Mouse (Mus musculus) limb, embryonic 15.5 days (tissue): ENCODE measurements at regions not wholly inside any gene's neighbourhood (a gene's known extent, or its start where the extent isn't known, plus 50 kb on each side); places are given as distances from the start of the nearest gene placed in this dataset.

ENCODE experiments used
- ATAC-seq: fragments of 200-750 bp; cut with Nextera tagmentation; 2 replicates; pipeline ENCODE4 v1.8.0; 2017; ENCODE audit warnings: low read depth, moderate TSS enrichment; ENCODE audit not compliant: insufficient number of reproducible peaks, low FRiP score, low TSS enrichment
- H3K27ac ChIP-seq: fragments of 300-500 bp; sonication (generic); 2 replicates; pipeline ENCODE4 v1.5.1; 2015; ENCODE audit warnings: moderate library complexity, mild to moderate bottlenecking, inconsistent platforms
- H3K27me3 ChIP-seq: fragments of 300-500 bp; sonication (generic); 2 replicates; pipeline ENCODE4 v1.6.1; 2015; ENCODE audit warnings: inconsistent platforms
- H3K36me3 ChIP-seq: fragments of 300-500 bp; sonication (generic); 2 replicates; pipeline ENCODE4 v1.6.1; 2015; ENCODE audit warnings: inconsistent platforms
- H3K4me1 ChIP-seq: fragments of 300-500 bp; sonication (generic); 2 replicates; pipeline ENCODE4 v1.6.1; 2015; ENCODE audit warnings: inconsistent platforms
- H3K4me2 ChIP-seq: fragments of 300-500 bp; sonication (generic); 2 replicates; pipeline ENCODE4 v1.6.1; 2015; ENCODE audit warnings: mild to moderate bottlenecking, inconsistent platforms
- H3K4me3 ChIP-seq: fragments of 300-500 bp; sonication (generic); 2 replicates; pipeline ENCODE4 v1.5.1; 2015; ENCODE audit warnings: mild to moderate bottlenecking, inconsistent platforms
- H3K9ac ChIP-seq: fragments of 300-500 bp; sonication (generic); 2 replicates; pipeline ENCODE4 v1.6.1; 2015; ENCODE audit warnings: inconsistent platforms
- H3K9me3 ChIP-seq: fragments of 300-500 bp; sonication (generic); 2 replicates; pipeline ENCODE4 v1.6.1; 2016; ENCODE audit warnings: inconsistent platforms
- WGBS: fragments of 180-500 bp; shearing (Covaris S2); methylation state at CpG from one replicate; pipeline ENCODE4 v1.1.7; 2015; 5-methylcytosine and 5-hydroxymethylcytosine counted together

DNA sequence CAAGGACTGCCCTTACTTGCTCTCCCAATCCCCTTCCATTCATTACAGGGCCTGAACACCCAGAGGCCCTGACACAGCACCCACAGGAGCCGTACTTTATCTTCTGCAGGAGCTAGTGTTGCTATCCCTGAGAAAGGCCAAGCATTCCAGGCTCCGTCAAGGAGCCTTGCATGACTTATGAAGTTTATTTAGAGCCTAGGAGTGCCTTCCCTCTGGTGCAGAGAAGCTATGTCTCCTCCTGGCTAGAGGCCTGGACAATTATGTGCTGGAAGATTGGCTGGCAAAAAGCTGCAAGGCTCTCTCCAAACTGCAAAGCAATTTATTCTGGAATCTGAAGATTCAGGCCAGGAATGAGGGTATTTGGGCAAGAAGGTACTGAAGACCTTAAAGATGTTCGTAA lies 612.0 kb upstream of the Cdh5 start:
- H3K4me2 ChIP-seq, result no peak overlapping the region
- no peak overlapping the region for H3K4me3 ChIP-seq
- peaks cover 16% of the 10 kb centered on the region for H3K4me1 ChIP-seq
- H3K27ac ChIP-seq, result peak overlapping the region; percentile 52; the same call in 1 of the 2 replicates
- H3K9ac ChIP-seq, result no peak overlapping the region
- H3K9me3 ChIP-seq, result no peaks in the 10 kb centered on the region
- WGBS, result 51% methylated on average over 3 of the region's 3 CpGs
- no peaks in the 10 kb centered on the region for H3K36me3 ChIP-seq
- H3K27me3 ChIP-seq, result no peaks in the 10 kb centered on the region
- ATAC-seq, result no peak

DNA sequence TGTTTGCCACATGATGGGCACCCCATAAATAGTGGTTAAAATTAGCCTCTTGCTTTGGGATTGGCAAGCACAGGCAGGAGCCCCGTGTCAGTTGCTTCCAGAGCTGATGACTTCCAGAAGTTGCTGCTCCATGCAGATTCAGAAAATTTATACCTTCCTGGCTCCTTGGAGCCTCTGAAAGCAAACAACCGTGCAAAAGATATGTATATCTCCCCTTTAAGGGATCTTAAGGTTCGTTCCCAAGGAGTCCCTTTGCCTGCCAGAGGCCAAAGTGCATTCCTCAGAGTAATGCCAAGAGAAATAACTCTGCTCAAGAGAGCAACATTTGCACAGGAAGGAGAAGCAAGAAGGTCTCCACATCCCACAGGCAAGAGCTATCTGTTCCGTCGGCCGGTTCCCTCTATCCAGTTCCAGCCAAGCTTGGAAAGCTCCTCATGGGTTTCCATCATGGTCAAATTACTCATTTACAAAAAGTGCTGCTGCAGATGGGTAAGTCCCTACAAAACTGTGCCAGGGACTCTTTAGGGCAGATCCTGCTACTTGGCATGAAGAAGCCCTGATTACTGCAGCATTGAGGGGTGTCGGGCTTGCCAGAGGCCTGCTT lies 608.4 kb upstream of the Cdh5 start:
- Histone ChIP-seq H3K36me3 (no peaks in the 10 kb centered on the region), H3K9ac (no peak overlapping the region), H3K27me3 (no peaks in the 10 kb centered on the region), H3K4me3 (no peak overlapping the region), H3K27ac (peak overlapping the region; percentile 82), H3K4me1 (peaks cover 16% of the 10 kb centered on the region), H3K9me3 (no peaks in the 10 kb centered on the region), H3K4me2 (no peak overlapping the region)
- ATAC-seq, result peak; percentile 76
- 33% methylated on average over 7 of the region's 7 CpGs for WGBS

DNA sequence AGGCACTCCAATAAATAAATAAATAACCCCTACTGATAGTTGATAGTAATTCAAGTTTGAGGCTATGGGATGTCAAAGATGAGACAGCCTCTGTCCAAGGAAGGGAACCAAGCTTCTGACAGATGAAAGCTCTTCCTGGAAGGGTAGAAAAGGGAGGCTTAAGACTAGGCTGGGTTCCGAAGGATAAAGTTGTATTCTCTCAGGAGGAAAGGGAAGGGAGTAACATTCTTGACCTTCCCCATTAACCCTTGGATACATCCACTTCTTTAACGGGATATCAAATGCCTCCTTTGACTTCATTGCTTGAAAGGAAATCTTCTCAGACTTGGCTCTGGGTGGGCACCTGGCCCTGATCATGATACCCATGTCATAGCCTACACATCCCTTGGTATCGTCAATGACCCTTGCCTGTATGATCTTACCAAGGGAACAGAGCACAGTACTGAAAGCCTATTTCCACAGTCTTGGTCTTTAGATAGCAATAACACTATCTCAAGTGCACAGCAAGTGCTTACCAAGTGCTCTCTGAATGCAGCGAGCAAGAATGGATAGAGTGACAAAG lies 607.4 kb upstream of the Cdh5 start:
- Histone ChIP-seq H3K9me3 (no peaks in the 10 kb centered on the region), H3K4me2 (no peak overlapping the region), H3K36me3 (no peaks in the 10 kb centered on the region), H3K4me1 (peaks cover 14% of the 10 kb centered on the region), H3K4me3 (no peak overlapping the region), H3K27me3 (no peaks in the 10 kb centered on the region), H3K27ac (peak overlapping the region; percentile 82), H3K9ac (no peak overlapping the region)
- no peak for ATAC-seq
- WGBS, result 87% methylated on average over 4 of the region's 4 CpGs

GRCm38 (mm10) chr8:103494670-103495069 lies 606.8 kb upstream of the Cdh5 start:
- Histone ChIP-seq H3K9ac (no peak overlapping the region), H3K9me3 (no peaks in the 10 kb centered on the region), H3K4me2 (no peak overlapping the region), H3K4me3 (no peak overlapping the region), H3K27me3 (no peaks in the 10 kb centered on the region), H3K36me3 (no peaks in the 10 kb centered on the region), H3K4me1 (peaks cover 10% of the 10 kb centered on the region), H3K27ac (no peak overlapping the region)
- ATAC-seq, result no peak
- WGBS, result 59% methylated on average over 1 of the region's 1 CpGs

DNA sequence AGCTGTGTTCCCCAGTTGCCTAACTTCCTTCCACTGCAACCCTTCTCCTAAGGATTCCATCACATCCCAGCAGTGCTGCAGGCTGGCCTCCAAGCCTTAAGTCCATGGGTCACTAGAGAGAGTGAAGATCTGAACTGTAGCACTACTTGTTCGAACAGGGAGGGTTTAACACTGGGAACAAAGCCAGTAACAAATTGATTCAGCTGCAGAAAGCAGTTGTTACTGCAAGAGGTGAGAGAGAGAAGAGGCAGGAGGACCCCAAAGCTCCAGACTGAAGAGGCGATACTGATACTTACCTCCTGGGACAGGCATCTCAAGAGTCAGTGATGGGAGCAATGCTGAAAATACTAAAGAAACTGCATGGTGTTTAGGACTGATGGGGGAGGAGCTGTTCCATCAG lies 600.1 kb upstream of the Cdh5 start:
- H3K9me3 ChIP-seq, result no peaks in the 10 kb centered on the region
- 61% methylated on average over 2 of the region's 2 CpGs for WGBS
- no peak for ATAC-seq
- H3K4me3 ChIP-seq, result no peak overlapping the region
- 0 out of 2 replicates have a peak, but pooled peaks cover 3% of the 10 kb centered on the region for H3K4me1 ChIP-seq
- no peaks in the 10 kb centered on the region for H3K27me3 ChIP-seq
- H3K27ac ChIP-seq, result no peak overlapping the region
- H3K36me3 ChIP-seq, result no peaks in the 10 kb centered on the region
- H3K4me2 ChIP-seq, result no peak overlapping the region
- H3K9ac ChIP-seq, result no peak overlapping the region

DNA sequence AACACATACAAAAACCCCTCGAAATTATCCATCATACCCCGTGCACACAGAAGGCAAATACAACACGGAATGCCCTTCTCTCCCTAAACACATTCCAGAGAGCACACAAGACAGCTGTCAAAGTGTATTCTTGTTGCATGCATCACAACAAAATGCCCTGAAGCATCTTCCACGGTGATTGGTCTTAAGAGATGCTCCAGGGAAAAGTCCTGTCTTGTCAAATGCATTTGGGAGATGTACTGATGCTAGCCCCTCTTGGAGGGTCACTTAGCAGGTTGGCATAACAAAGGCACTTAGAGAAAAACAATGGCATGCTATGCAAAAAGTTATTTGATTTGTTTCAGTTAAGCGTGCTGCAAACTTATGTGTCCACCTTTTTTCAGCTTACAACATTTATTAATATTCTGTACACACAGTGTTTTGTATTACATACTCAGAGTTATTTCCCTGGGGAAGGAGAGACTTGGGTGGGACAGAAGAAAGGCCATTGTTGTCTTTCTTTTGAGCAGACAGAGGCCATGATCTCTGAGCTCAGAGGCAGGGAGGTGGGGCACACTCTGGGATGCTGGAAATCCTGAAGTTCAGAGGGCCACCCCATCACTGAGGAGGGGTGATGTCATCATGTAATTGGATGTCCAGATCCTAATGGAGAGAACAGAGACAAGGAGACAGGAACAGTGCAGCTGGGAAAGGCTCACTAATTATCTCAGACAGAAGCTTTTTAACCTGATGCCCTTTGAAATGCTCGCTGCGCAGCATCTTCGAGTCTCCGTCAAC lies 598.2 kb upstream of the Cdh5 start:
- no peak for ATAC-seq
- WGBS, result 77% methylated on average over 9 of the region's 9 CpGs
- H3K4me2 ChIP-seq, result no peak overlapping the region

GRCm38 (mm10) chr8:103506334-103506733 lies 595.1 kb upstream of the Cdh5 start:
- 62% methylated on average over 6 of the region's 6 CpGs for WGBS

More for the DNA sequence above, 598.2 kb upstream of the Cdh5 start:
- no peaks in the 10 kb centered on the region for H3K27me3 ChIP-seq
- H3K27ac ChIP-seq, result no peak overlapping the region
- H3K4me3 ChIP-seq, result no peak overlapping the region
- H3K9me3 ChIP-seq, result no peaks in the 10 kb centered on the region
- 0 out of 2 replicates have a peak, but pooled peaks cover 3% of the 10 kb centered on the region for H3K4me1 ChIP-seq
- no peak overlapping the region for H3K9ac ChIP-seq
- no peaks in the 10 kb centered on the region for H3K36me3 ChIP-seq

DNA sequence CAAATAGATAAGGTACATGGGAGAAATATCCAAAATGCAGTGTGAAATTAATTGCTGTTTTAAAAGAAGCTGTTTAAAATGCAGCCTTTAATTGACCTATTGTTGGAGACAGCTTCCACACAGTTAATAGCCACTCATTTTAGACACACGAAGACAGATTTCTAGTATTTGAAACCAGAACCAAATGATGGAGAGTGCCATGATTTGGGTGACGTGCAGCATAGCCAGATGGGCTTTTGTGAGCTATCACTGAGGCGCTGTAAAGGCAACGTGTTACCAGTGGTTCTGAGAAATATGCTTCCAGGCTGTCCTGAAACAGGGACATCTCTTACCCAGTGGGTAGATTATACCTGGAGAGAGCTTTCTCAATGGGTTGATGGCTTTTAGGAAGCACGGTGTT lies 594.4 kb upstream of the Cdh5 start:
- 78% methylated on average over 5 of the region's 5 CpGs for whole genome bisulfite sequencing
- Histone ChIP-seq H3K36me3 (no peaks in the 10 kb centered on the region), H3K4me3 (no peak overlapping the region), H3K4me2 (no peak overlapping the region), H3K27ac (no peak overlapping the region), H3K9me3 (no peaks in the 10 kb centered on the region), H3K4me1 (no peaks in the 10 kb centered on the region), H3K9ac (no peak overlapping the region), H3K27me3 (no peaks in the 10 kb centered on the region)
- ATAC-seq, result no peak

More at GRCm38 (mm10) chr8:103506334-103506733, 595.1 kb upstream of the Cdh5 start:
- 0 out of 2 replicates have a peak, but pooled peaks cover 2% of the 10 kb centered on the region for H3K4me1 ChIP-seq
- H3K4me2 ChIP-seq, result no peak overlapping the region
- H3K27ac ChIP-seq, result no peak overlapping the region
- no peaks in the 10 kb centered on the region for H3K27me3 ChIP-seq
- H3K9ac ChIP-seq, result no peak overlapping the region
- H3K4me3 ChIP-seq, result no peak overlapping the region
- no peak for ATAC-seq
- no peaks in the 10 kb centered on the region for H3K9me3 ChIP-seq
- no peaks in the 10 kb centered on the region for H3K36me3 ChIP-seq

GRCm38 (mm10) chr8:103520141-103520866 lies 581.1 kb upstream of the Cdh5 start:
- no peaks in the 10 kb centered on the region for H3K4me1 ChIP-seq

GRCm38 (mm10) chr8:103530903-103531302 lies 570.5 kb upstream of the Cdh5 start:
- no peak for ATAC-seq
- no peak overlapping the region for H3K27ac ChIP-seq
- no peaks in the 10 kb centered on the region for H3K4me1 ChIP-seq
- WGBS, result 73% methylated on average over 4 of the region's 4 CpGs
- H3K4me2 ChIP-seq, result no peak overlapping the region
- no peaks in the 10 kb centered on the region for H3K9me3 ChIP-seq
- H3K4me3 ChIP-seq, result no peak overlapping the region
- no peak overlapping the region for H3K9ac ChIP-seq
- H3K27me3 ChIP-seq, result no peaks in the 10 kb centered on the region
- no peaks in the 10 kb centered on the region for H3K36me3 ChIP-seq

More at GRCm38 (mm10) chr8:103520141-103520866, 581.1 kb upstream of the Cdh5 start:
- no peaks in the 10 kb centered on the region for H3K27me3 ChIP-seq
- no peak for ATAC-seq
- no peak overlapping the region for H3K4me2 ChIP-seq
- H3K9me3 ChIP-seq, result no peaks in the 10 kb centered on the region
- 59% methylated on average over 4 of the region's 4 CpGs for WGBS
- no peak overlapping the region for H3K27ac ChIP-seq
- H3K36me3 ChIP-seq, result no peaks in the 10 kb centered on the region
- no peak overlapping the region for H3K4me3 ChIP-seq
- H3K9ac ChIP-seq, result no peak overlapping the region

GRCm38 (mm10) chr8:103534971-103535370 lies 566.5 kb upstream of the Cdh5 start:
- no peak overlapping the region for H3K9ac ChIP-seq
- H3K4me2 ChIP-seq, result no peak overlapping the region
- no peak for ATAC-seq
- H3K4me1 ChIP-seq, result no peaks in the 10 kb centered on the region
- H3K4me3 ChIP-seq, result no peak overlapping the region
- no peaks in the 10 kb centered on the region for H3K27me3 ChIP-seq
- 82% methylated on average over 4 of the region's 4 CpGs for WGBS
- no peaks in the 10 kb centered on the region for H3K36me3 ChIP-seq
- no peak overlapping the region for H3K27ac ChIP-seq
- no peaks in the 10 kb centered on the region for H3K9me3 ChIP-seq

GRCm38 (mm10) chr8:103536856-103537255 lies 564.6 kb upstream of the Cdh5 start:
- no peaks in the 10 kb centered on the region for H3K9me3 ChIP-seq
- WGBS, result 48% methylated on average over 2 of the region's 2 CpGs
- H3K27me3 ChIP-seq, result no peaks in the 10 kb centered on the region
- H3K36me3 ChIP-seq, result no peaks in the 10 kb centered on the region
- H3K27ac ChIP-seq, result no peak overlapping the region
- no peak overlapping the region for H3K4me3 ChIP-seq
- no peaks in the 10 kb centered on the region for H3K4me1 ChIP-seq
- no peak overlapping the region for H3K4me2 ChIP-seq
- no peak overlapping the region for H3K9ac ChIP-seq
- no peak for ATAC-seq
